Mouse (Mus musculus) brain, embryonic 14.5 days (tissue): ENCODE data around the gene Tmcc2. TPM values are rescaled to one million over a fixed set of nuclear protein-coding genes. Genes with fewer than 3 reads are reported as not detected.
A peak's percentile ranks its signal among the peaks of the same experiment; 100 is the strongest.

ENCODE experiments used
- DNase-seq: peaks from one replicate; pipeline ENCODE4 v3.0.0-alpha.2; 2011; ENCODE audit warnings: low read depth
- CTCF ChIP-seq: fragments of 200-500 bp; IDR thresholded peaks from 2 replicates; pipeline ENCODE4 v1.5.1; 2012; ENCODE audit warnings: inconsistent platforms, mild to moderate bottlenecking, moderate library complexity, borderline replicate concordance; ENCODE audit not compliant: insufficient read depth, insufficient read length; ENCODE audit errors: extremely low read depth
- POLR2A ChIP-seq: fragments of 200-500 bp; IDR thresholded peaks from 2 replicates; pipeline ENCODE4 v1.6.1; 2012; ENCODE audit warnings: mild to moderate bottlenecking, inconsistent platforms, borderline replicate concordance; ENCODE audit not compliant: poor library complexity, insufficient read depth, insufficient read length, severe bottlenecking; ENCODE audit errors: extremely low read depth
- polyA plus RNA-seq: library from polyadenylated mRNA; depleted of rRNA; stranded (reverse); fragments of >200 nt; gene quantifications from 2 replicates; pipeline ENCODE4 v1.2.3, GENCODE M21; 2012; rRNA removed

Gene Tmcc2
- polyA plus RNA-seq, result 53.1 and 74.0 TPM in 2 replicates

DNA sequence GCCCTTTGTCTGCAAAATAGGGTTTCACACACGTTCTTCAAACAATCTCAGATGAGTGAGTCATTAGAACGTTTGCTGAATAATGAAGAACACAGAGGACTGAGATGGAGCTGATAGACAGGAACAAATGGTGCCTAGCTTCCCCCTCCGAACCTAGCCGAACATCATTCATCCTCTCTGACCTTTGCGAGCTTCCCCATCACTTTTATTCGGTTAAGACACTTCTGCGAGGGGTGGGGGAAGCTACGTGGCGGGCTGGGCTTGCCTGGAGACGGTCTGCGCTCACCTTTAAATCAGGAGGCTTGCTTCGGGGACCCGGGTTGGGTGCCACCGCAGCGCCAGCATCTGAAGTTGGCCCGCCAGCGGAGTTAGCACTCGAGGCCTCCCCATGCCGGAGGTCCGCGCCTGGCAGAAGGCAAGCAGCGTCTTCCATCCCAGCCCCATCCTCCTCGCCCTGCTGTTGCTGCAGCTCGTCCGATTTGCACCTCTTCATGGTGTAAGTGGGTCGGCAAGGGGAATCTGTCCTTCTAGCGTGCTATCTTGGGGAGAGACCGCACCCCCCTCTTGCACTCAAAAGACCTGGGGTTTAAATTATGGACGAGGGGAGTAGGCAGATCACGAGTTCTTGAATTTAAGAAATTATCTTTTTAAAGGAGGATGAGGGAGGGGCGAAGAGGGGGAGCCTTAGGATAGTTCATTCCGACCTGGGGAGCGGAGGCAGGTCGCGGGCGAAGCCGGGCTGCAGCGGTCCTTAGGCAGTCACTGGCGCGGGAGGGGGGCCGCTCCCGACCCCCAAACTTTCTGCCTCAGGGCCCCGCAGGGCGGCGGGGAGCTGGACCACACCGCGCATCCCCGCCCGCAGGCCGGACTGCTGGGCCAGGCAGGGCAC lies at the start of gene Tmcc2:
TSS of gene Tmcc2 (minus strand) at position 591 of the 889 bp plus-strand sequence.
- peak; percentile 77 for DNase-seq
- TF ChIP-seq POLR2A (no peak), CTCF (no peak)

DNA sequence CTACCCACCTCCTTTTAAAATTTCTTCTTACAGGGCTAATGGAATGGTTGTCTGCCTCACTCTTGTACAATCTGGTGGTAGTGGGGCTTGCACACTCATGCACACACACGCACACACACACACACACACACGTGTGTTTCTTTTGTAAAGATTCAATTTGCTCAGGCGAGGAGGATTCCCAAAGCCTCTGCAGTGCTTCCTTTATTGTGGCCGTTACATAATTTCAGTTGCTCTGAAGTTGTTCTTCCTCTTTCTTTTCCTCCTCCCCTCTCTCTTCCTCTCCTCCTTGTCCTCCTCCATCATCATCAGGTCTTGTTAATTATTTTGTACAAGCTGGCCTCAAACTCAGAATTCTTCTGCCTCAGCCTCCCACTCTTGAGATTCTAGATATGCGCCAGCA lies 46.3 kb upstream of the Tmcc2 start:
- DNase-seq, result no peak
- TF ChIP-seq CTCF (no peak), POLR2A (no peak)

DNA sequence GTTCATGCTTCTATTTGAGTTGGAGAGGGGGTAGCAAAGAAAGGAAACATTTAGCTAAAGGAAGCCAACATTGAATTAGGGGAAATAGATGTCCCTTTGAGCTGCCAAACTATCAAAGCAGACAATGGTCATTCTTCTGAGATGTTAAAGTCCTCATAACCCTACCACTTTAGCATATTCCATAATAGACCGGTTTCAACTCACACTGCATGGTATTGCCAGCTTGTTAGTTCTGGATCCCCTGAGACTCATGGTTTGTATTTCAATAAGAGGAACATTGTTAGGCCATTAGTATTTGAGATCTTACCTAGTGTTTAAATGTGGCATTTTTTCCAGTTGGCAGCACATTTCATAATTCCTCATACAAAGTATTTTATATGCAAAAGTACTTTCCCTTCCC lies 45.9 kb upstream of the Tmcc2 start:
- no peak for DNase-seq
- TF ChIP-seq POLR2A, result no peak
- no peak for TF ChIP-seq CTCF

DNA sequence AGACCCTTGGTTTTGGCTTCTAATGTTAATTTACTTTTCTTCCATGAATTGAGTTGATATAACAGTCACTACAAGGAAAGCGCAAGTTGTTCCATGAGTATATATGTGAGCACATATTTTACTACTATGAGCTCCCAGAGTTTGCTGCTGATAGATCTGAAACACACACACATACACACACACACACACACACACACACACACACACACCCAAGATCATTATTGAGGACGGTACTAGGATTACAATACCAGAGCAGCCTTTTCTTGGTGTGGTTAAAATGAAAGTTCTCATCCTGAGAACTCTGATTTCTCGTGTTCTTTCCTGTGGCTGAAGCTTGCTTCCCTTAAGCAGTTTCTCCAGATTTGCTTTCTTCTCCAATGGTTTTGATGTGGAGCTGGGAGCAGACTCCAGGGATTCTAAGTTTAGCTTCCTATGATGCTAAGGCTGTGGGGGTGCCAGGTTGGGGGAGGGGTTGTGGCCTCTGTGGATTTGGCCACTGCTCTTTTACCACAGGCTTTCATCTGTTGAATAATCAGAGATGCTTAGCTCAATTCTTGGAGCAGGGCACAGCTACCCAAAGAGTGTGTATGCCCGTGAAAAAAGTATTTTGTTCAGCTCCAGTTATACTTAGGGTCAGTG lies 45.4 kb upstream of the Tmcc2 start:
- DNase-seq, result no peak
- TF ChIP-seq POLR2A (no peak), CTCF (no peak)

DNA sequence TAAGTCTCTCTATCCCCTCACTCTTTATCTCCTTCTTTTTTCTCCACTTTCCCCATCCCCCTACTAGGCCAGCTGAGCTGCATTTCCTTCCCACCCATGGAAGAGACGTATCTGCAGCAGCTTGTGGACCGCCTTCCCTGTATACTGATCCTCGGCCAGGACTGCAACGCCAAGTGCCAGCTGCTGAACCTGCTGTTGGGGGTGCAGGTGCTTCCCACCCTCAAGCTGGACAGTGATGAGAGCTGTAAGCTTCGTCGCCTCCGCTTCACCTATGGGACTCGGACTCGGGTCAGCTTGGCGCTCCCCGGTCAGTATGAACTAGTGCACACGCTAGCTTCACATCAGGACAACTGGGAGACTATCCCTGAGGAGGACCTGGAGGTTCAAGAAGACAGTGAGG lies 43.0 kb upstream of the Tmcc2 start:
- TF ChIP-seq CTCF, result no peak
- DNase-seq, result no peak

DNA sequence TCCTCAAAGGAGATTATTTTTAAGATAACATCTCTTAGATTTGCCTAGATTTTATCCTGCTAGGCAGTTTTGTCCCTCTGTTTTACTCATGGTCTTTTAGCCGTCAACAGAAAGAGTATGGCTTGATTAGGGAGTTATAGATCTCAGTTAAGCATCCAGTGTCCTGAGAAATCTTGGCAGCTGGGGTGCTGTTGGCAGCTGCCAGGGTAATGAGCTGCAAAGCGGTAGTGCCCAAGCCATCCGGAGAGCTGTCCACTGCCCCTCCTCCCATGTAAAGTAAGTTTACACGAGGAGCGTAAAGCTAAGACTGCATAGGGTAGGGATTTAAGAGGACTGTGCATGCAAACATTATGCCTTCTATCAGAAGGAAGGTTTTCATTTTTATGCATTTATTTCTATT lies 42.3 kb upstream of the Tmcc2 start:
- DNase-seq, result peak; percentile 61

DNA sequence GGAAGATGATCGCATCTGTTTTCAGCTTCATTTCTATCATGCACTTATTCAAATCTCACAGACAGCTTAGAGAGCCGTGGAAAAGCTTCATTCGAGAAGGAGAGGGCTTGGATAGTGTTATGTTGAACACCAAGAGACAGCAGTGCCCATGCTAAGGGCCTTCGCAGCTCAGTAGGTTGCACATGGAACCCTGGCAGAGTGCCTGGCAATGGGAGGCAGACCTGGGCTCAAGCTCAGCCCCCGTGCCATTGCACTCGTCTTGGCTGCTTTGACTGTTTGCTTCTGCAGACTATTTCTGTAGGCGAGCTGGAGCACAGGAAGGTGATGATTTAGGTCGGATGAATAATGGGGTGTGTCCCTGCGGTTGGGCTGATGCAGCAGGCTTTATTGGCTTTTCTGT lies 40.6 kb upstream of the Tmcc2 start:
- TF ChIP-seq POLR2A (no peak), CTCF (no peak)
- peak; percentile 79 for DNase-seq

More for the DNA sequence above, 42.3 kb upstream of the Tmcc2 start:
- TF ChIP-seq CTCF (no peak), POLR2A (no peak)

DNA sequence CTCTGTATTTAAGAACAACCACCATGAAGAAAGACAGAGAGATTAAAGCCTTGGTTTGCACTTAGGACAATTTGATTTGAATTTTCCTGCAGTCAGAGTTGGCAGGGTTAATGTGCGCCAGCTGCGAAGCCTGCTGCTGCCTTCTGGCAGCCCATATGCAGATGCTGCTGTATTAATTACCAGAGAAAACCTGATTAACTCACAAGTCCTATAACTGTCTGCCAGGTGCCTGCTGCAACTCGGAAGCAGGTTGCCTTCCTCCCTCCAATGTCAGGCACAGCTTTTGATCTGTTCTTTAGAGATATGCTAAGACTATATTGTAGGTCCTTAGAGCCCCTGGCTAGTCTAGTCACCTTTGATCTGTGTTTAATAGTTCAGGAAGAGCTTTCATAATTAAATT lies 39.7 kb upstream of the Tmcc2 start:
- no peak for TF ChIP-seq POLR2A
- no peak for TF ChIP-seq CTCF
- DNase-seq, result peak; percentile 90

DNA sequence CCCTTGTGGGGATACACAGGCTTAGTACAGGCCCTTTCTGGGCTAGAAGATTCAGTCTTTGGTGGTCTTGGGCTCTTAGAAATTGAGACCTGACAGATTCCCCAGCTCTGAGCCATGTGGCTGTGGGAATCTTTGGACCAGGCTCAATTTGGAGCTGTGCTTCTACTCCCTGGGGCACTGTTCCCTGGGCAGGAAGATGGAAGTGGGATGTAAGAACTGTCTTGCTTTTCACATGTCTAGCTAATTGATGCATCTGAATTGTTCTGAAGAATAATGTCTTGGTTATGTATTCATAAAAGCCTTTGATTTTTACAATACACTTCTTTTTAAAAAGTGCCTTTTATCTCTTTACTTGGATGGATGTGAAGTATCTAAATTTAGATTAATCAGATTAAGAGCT lies 34.5 kb upstream of the Tmcc2 start:
- TF ChIP-seq POLR2A (no peak), CTCF (no peak)
- DNase-seq, result peak; percentile 46

DNA sequence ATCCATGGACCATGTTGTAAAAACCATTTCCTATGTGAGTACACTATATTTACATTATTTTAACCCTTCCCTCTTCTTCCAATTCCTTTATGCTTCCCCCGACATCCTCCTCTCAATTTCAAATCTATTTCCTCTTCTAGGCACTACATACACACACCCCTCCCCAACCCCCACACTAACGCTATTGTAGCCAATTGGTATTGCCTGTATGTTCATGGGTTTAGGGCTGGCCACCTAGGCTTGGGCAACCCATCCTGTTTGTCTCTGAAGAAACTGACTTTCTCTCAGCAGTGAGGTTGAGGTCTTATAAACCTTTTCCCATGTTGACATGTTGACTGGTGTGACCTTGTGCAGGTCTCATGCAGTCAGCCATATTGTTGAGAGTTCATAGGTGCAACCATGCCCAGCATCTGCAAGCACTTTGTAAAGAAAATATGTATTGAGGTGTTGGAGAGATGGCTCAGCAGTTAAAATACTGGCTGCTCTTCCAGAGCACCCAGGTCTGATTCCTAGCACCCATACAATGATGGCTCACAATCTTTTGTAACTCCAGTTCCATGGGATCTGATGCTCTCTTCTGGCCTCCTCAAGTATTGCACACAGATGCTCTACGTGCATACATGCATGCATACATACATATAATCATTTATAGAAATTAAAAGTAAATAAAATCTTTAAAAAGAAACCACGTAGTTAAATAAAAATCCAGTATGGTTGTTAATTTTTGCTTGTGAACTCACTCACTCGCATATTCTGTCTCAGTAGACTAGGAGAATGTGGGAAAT lies 32.0 kb upstream of the Tmcc2 start:
- TF ChIP-seq CTCF, result no peak
- TF ChIP-seq POLR2A, result no peak
- no peak for DNase-seq

DNA sequence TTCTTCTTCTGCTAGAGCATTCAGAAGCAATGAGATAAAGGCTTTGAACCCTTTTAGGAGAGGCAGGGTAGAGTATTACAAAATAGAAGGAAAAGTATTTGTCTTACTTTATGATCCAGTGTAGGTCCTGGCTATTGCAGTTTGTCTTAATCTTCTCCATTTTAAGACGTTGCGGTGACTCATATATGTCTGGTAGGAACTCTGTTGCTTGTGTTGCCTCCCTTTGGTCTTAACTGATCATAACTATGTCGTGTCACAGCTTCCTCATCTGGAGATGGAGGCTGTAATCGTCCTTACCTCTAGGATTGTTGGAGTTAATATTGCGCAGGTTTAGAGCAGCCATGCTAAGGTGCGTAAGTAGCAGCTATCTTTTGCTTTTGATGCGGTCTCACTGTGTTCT lies 29.6 kb upstream of the Tmcc2 start:
- TF ChIP-seq POLR2A (no peak), CTCF (no peak)
- no peak for DNase-seq

DNA sequence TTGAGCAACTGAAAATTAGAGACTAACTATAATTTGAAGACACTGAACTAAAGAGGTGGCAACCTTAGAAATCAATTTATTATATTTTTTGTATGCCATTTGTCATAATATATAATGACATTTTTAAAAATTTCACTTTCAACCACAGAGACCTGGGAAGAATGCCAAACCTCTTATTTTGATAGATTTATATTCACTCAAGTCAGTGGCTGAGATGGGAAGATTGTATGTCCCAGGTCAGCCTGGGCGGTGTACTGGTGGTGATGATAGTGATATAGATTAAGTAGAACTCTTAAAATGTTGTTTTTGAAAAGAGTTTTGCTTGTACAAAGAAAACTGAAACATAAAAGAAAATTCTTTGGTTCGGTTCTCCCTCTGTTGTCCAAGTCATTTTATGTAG lies 29.1 kb upstream of the Tmcc2 start:
- no peak for DNase-seq
- TF ChIP-seq POLR2A (no peak), CTCF (no peak)
